Mouse (Mus musculus) lung, embryonic 14.5 days (tissue): ENCODE measurements around the gene Pnp2. TPM values are rescaled to one million over a fixed set of nuclear protein-coding genes. Genes with fewer than 3 reads are reported as not detected.
"Not testable (repeated sequence)": the region's sequence is repeated elsewhere in the genome, so short reads cannot be mapped to it uniquely, and the experiment has no call there.

ENCODE experiments used
- ATAC-seq: fragments of 200-750 bp; cut with Nextera tagmentation; 2 replicates; pipeline ENCODE4 v1.8.0; 2017; ENCODE audit warnings: mild to moderate bottlenecking, moderate TSS enrichment, moderate library complexity; ENCODE audit not compliant: insufficient read depth
- DNase-seq: peaks from one replicate; pipeline ENCODE4 v3.0.0-alpha.2; 2015
- H3K27ac ChIP-seq: fragments of 300-500 bp; sonication (generic); 2 replicates; pipeline ENCODE4 v1.5.1; 2014; ENCODE audit warnings: low read depth, mild to moderate bottlenecking, moderate library complexity
- H3K27me3 ChIP-seq: fragments of 300-500 bp; sonication (generic); 2 replicates; pipeline ENCODE4 v1.6.1; 2014; ENCODE audit warnings: low read length, control low read depth; ENCODE audit not compliant: insufficient read depth
- H3K36me3 ChIP-seq: fragments of 300-500 bp; sonication (generic); 2 replicates; pipeline ENCODE4 v1.6.1; 2014; ENCODE audit warnings: control low read depth; ENCODE audit not compliant: insufficient read depth
- H3K4me1 ChIP-seq: fragments of 300-500 bp; sonication (generic); 2 replicates; pipeline ENCODE4 v1.6.1; 2014; ENCODE audit warnings: antibody characterized with exemption, control low read depth; ENCODE audit not compliant: insufficient read depth
- H3K4me2 ChIP-seq: fragments of 300-500 bp; sonication (generic); 2 replicates; pipeline ENCODE4 v1.6.1; 2014; ENCODE audit warnings: mild to moderate bottlenecking
- H3K4me3 ChIP-seq: fragments of 300-500 bp; sonication (generic); 2 replicates; pipeline ENCODE4 v1.5.1; 2014; ENCODE audit warnings: low read depth, low read length
- H3K9ac ChIP-seq: fragments of 300-500 bp; sonication (generic); 2 replicates; pipeline ENCODE4 v1.6.1; 2014
- H3K9me3 ChIP-seq: fragments of 300-500 bp; sonication (generic); 2 replicates; pipeline ENCODE4 v1.6.1; 2016; ENCODE audit warnings: low read depth, low read length, control low read depth
- CTCF ChIP-seq: IDR thresholded peaks from 2 replicates; pipeline ENCODE4 v1.5.1; 2016; ENCODE audit warnings: antibody characterized with exemption, low read depth
- WGBS: fragments of 180-500 bp; shearing (Covaris S2); extraction: QIAGEN DNeasy Blood & Tissue Kit; methylation state at CpG from one replicate; pipeline ENCODE4 v1.1.7; 2014; 5-methylcytosine and 5-hydroxymethylcytosine counted together
- polyA plus RNA-seq: library from polyadenylated mRNA; unstranded; fragments of >200 nt; fragmentation: Nextera tagmentation; extraction: Ambion mirVana; gene quantifications from 2 replicates; pipeline ENCODE4 v1.2.1, GENCODE M21; 2014

The Pnp2 gene
- polyA plus RNA-seq, result 0.42 and 0.76 TPM in 2 replicates

DNA sequence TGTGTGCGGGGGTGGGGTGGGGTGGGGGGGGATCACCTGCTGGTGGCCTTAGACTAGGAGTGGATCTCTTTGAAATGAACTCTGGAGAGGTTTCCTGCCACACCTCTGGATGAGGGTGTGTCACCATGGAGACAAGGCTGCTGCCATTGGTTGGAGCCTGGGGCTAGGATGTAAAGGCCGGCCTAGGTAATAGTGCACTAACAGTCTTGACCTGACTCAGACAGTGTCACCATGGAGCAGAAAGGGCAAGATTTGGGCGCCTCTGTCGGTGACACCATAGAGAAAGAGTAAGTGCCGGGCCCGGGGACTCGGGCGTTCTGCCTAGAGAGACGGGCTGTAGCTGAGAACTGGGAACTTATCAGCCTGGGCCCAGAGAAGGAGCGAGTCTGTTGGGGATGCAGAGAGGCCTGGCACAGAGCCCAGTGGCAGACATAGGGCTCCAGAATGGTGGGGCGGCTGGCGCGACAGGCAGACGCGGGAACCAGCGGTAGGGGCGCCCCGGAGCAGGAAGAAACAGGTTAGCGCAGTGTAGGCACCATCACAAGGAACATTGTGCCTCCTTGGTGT lies at the start of gene Pnp2:
Gene Pnp2 (plus strand): TSS at position 51 of the 567 bp plus-strand sequence.
- H3K9ac ChIP-seq, result not testable (repeated sequence)

DNA sequence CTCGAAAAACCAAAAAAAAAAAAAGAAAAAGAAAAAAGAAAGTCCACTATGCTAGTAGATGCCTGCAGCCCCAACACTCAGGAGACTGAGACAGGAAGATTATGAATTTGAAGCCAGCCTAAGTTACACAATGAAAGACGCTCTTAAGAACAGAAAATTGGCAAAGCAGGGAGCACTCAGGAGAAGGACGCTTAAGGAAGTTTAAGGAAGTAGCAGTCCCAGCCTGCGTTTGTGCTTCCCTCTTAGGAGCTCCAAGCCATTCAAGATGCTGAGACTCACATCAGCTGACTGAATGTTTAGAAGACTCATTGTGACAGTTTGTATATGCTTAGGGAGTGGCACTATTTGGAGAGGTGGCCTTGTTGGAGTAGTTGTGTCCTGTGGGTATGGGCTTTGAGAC lies 47.7 kb upstream of the Pnp2 start:
- DNase-seq, result no peak
- Histone ChIP-seq H3K27ac (no peak overlapping the region), H3K4me3 (no peak overlapping the region), H3K9ac (no peak overlapping the region), H3K4me1 (0 out of 2 replicates have a peak, but pooled peaks cover 4% of the 10 kb centered on the region), H3K27me3 (no peaks in the 10 kb centered on the region), H3K36me3 (peaks cover 13% of the 10 kb centered on the region; the same call in 1 of the 2 replicates), H3K9me3 (no peaks in the 10 kb centered on the region), H3K4me2 (no peak overlapping the region)
- 71% methylated on average over 4 of the region's 4 CpGs for WGBS
- ATAC-seq, result no peak
- TF ChIP-seq CTCF, result no peak

More for the DNA sequence above, at the start of gene Pnp2:
- not testable (repeated sequence) for H3K4me3 ChIP-seq, H3K36me3 ChIP-seq, H3K27me3 ChIP-seq, H3K4me1 ChIP-seq, H3K9me3 ChIP-seq, H3K27ac ChIP-seq
- WGBS, result 5% methylated on average over 18 of the region's 19 CpGs
- peak; percentile 30 for TF ChIP-seq CTCF
- H3K4me2 ChIP-seq, result peak within 1 kb of the TSS; percentile 50
- DNase-seq, result peak; percentile 26
- peak; percentile 89 for ATAC-seq

DNA sequence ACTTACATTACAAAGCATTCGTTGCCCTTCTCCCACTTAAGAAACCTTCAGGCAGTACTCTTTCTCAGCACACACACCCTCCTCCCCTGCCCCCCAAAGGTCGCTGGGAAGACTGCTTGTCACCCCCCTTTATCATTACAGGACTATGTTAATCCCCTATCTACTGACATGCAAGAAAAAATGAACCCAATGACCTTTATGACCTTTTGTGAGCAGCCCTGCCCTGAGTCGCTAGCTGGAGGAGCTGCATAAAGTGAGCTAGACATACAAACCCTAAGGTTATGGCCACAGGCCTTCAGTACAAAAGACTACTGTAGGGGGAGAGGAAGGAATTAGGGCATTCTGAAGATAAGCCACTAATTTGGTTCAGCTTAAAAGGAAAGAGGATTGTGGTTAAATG lies 44.4 kb upstream of the Pnp2 start:
- H3K9me3 ChIP-seq, result no peaks in the 10 kb centered on the region
- H3K4me1 ChIP-seq, result no peaks in the 10 kb centered on the region
- H3K36me3 ChIP-seq, result peaks cover 40% of the 10 kb centered on the region
- TF ChIP-seq CTCF, result no peak
- no peak overlapping the region for H3K9ac ChIP-seq
- ATAC-seq, result no peak
- no peak overlapping the region for H3K4me3 ChIP-seq
- DNase-seq, result no peak
- 49% methylated on average over 3 of the region's 3 CpGs for WGBS
- H3K4me2 ChIP-seq, result no peak overlapping the region
- no peak overlapping the region for H3K27ac ChIP-seq
- H3K27me3 ChIP-seq, result no peaks in the 10 kb centered on the region

DNA sequence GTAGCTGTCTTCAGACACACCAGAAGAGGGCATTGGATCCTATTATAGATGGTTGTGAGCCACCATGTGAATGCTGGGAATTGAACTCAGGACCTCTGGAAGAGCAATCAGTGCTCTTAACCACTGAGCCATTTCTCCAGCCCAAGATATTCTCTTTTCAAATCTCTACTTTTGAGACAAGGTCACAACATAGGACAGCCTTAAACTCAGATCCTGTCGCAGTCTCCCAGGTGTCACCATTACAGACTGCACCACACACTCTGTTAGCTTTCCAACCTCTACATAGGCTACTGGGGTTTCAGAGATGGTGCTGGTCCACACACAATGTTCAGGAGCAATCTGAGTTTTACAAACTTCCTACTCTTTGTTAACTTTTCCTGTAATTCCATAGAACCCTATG lies 32.4 kb upstream of the Pnp2 start:
- peak overlapping the region; percentile 93; the same call in 1 of the 2 replicates for H3K27ac ChIP-seq

DNA sequence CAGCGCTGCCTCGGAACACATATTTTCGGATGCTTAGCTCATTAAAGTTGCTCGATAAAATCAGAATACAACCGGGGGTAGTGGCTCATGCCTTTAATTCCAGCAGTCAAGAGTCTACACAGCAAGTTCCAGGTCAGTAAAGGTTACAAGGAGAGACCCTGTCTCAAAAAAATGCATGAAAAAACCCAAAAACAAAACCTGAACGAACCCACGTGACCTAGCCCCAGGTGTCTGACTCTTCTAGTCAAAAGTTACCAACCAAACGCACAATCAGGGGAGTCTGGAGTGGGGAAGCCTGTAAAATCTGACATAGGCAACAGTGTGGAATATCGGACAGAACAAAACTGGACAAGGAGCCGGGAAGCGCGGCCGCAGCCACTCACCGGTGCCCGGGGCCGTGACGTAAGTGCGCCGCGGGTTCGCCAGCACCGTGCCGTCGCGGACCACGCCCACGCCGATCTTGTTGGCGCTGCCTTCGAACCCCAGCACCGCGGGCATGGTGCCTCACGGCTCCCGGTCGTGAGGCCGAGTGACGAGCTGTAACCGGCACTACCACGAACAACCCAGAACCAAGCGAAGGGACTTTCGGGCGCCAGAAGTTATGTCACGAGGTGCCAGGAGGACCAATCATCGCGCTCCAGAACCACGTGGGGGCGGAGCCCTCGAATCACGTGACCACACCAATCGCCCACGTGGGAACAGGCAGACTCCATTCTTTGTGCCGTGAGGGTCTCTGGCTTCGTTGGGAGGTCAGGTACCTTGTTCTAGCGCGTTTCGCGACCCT lies 31.3 kb upstream of the Pnp2 start, which contains the start of the genes Osgep and Apex1:
Gene Osgep (minus strand): TSS at position 613 of the 784 bp plus-strand sequence.
Gene Apex1 (plus strand): TSS at position 688 of the 784 bp plus-strand sequence.
- peak; percentile 97 for ATAC-seq

More for the DNA sequence above, 32.4 kb upstream of the Pnp2 start:
- H3K4me1 ChIP-seq, ATAC-seq, H3K9me3 ChIP-seq, H3K27me3 ChIP-seq, DNase-seq: not testable (repeated sequence)
- WGBS, result 64% methylated on average over 1 of the region's 1 CpGs
- peak overlapping the region; percentile 59 for H3K4me2 ChIP-seq
- peaks cover 40% of the 10 kb centered on the region for H3K36me3 ChIP-seq
- H3K4me3 ChIP-seq, result peak overlapping the region; percentile 82
- H3K9ac ChIP-seq, result peak overlapping the region; percentile 85

DNA sequence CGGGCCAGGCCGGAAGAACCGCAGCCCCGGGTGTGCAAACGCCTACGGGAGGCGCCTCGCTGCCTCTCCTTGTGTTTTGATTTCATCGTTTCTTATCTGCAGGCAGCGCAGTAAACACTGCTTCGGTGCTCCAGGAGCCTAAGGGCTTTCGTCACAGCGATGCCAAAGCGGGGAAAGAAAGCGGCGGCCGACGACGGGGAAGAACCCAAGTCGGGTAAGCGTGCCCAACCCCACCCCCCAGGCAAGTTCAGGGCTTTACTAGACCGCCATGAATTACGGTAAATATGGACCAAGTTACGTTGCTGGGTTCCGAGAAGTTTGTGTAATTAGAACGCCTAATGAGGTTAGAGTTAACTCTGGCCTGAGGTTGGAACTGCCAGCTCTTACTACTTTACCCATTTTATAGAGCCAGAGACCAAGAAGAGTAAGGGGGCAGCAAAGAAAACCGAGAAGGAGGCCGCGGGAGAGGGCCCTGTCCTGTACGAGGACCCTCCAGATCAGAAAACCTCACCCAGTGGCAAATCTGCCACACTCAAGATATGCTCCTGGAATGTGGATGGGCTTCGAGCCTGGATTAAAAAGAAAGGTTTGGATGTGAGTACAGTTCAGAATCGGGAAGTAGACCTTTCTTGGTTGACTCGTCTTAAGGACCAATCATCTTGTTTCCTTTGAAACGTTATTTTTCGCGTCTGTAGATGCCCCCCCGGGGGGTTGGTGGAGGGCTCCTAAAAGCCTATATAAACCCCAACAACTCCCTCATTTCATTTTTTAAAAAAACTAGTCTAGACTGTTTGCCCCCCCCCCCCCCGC lies 30.5 kb upstream of the Pnp2 start:
- peaks cover 41% of the 10 kb centered on the region for H3K36me3 ChIP-seq
- no peaks in the 10 kb centered on the region for H3K27me3 ChIP-seq
- peak overlapping the region; percentile 85 for H3K9ac ChIP-seq
- peak overlapping the region; percentile 93 for H3K27ac ChIP-seq
- no peak for TF ChIP-seq CTCF
- peak; percentile 18 for ATAC-seq
- peak overlapping the region; percentile 59 for H3K4me2 ChIP-seq
- peak overlapping the region; percentile 82 for H3K4me3 ChIP-seq
- peak; percentile 39 for DNase-seq
- H3K9me3 ChIP-seq, result no peaks in the 10 kb centered on the region
- 1% methylated on average over 38 of the region's 38 CpGs for WGBS
- H3K4me1 ChIP-seq, result no peaks in the 10 kb centered on the region

More for the DNA sequence above, 31.3 kb upstream of the Pnp2 start, which contains the start of the genes Osgep and Apex1:
- peak within 1 kb of the TSS; percentile 85 for H3K9ac ChIP-seq
- no peak for TF ChIP-seq CTCF
- H3K4me2 ChIP-seq, result peak within 1 kb of the TSS; percentile 59
- H3K4me1 ChIP-seq, result no peaks in the 10 kb centered on the region
- H3K36me3 ChIP-seq, result peaks cover 45% of the 10 kb centered on the region
- H3K4me3 ChIP-seq, result peak within 1 kb of the TSS; percentile 82
- WGBS, result under 1% methylated on average over 57 of the region's 57 CpGs
- peak within 1 kb of the TSS; percentile 93 for H3K27ac ChIP-seq
- no peaks in the 10 kb centered on the region for H3K27me3 ChIP-seq
- DNase-seq, result peak; percentile 99
- no peaks in the 10 kb centered on the region for H3K9me3 ChIP-seq
